18 mouse cellular contexts compared by ENCODE assay signal in genomic region chr5:127378521-127378920, GRCm38 (mm10).
DNase-seq lines count a peak whose midpoint lies in the region; ATAC-seq and TF ChIP-seq lines count a peak whose summit lies in the region.
"Had no signal": no experiment of that assay in that cellular context is flagged by ENCODE, and none has a peak within 500 bp of the region (broad histone marks: within the 10 kb centered on the region; RNA-seq: fewer than 3 reads in every experiment).

No protein-coding gene starts in this region.

- no peak for TF ChIP-seq CTCF in brain, embryonic 14.5 days (IDR thresholded peaks at IDR 0.05; ENCODE audit: borderline replicate concordance, extremely low read depth, insufficient read depth, insufficient read length)

- H3K4me3 ChIP-seq in forebrain, embryonic 13.5 days = no peak overlapping the region
- H3K4me3 ChIP-seq in forebrain, embryonic 16.5 days (replicated peaks; ENCODE audit: low read length) = no peak overlapping the region
- no peak overlapping the region for H3K4me3 ChIP-seq in lung, embryonic 16.5 days (ENCODE audit: low read length)
- H3K4me3 ChIP-seq in forebrain, embryonic 14.5 days (ENCODE audit: low read depth, low read length) = no peak overlapping the region
- H3K4me3 ChIP-seq: embryonic facial prominence, embryonic 13.5 days; heart, embryonic 13.5 days; hindbrain, embryonic 15.5 days had no signal

- no peaks in the 10 kb centered on the region for H3K36me3 ChIP-seq in forebrain, embryonic 13.5 days (ENCODE audit: poor library complexity, severe bottlenecking)
- no peaks in the 10 kb centered on the region for H3K36me3 ChIP-seq in forebrain, embryonic 16.5 days (ENCODE audit: control insufficient read depth, insufficient read depth)
- no peaks in the 10 kb centered on the region for H3K36me3 ChIP-seq in lung, embryonic 16.5 days (ENCODE audit: control insufficient read depth, insufficient read depth, low read length)
- H3K36me3 ChIP-seq in forebrain, embryonic 14.5 days (ENCODE audit: control insufficient read depth, insufficient read depth, low read length) = no peaks in the 10 kb centered on the region
- H3K36me3 ChIP-seq: embryonic facial prominence, embryonic 13.5 days; heart, embryonic 13.5 days; hindbrain, embryonic 15.5 days had no signal

- 35% methylated on average over 5 of the region's 5 CpGs for WGBS in forebrain, embryonic 13.5 days
- WGBS in forebrain, embryonic 16.5 days = 22% methylated on average over 5 of the region's 5 CpGs
- 12% methylated on average over 5 of the region's 5 CpGs for WGBS in lung, embryonic 16.5 days
- 22% methylated on average over 5 of the region's 5 CpGs for WGBS in forebrain, embryonic 14.5 days

- no peak for TF ChIP-seq POLR2A in brain, embryonic 14.5 days (IDR thresholded peaks at IDR 0.05; ENCODE audit: borderline replicate concordance, extremely low read depth, insufficient read depth, insufficient read length, poor library complexity, severe bottlenecking)

- no peak for DNase-seq in lung, postnatal 10 days
- peak; percentile 77 for DNase-seq in brain, embryonic 14.5 days (ENCODE audit: low read depth)
- DNase-seq in forebrain, embryonic 14.5 days (ENCODE audit: low spot score) = peak; percentile 79
- DNase-seq in layer of hippocampus, adult 9-10 months (ENCODE audit: low spot score) = no peak
- DNase-seq in adrenal gland, adult 18-20 months (ENCODE audit: low spot score in 2 of 2) = no peak
- DNase-seq: adrenal gland, adult 8-10 months; adrenal gland, postnatal 36 days; cerebellum, adult 11 months; cerebellum, adult 8-10 months; gastrocnemius, postnatal 25 days; heart, adult 11 months; heart, postnatal 36 days had no signal

- no peak overlapping the region for H3K9ac ChIP-seq in forebrain, embryonic 13.5 days
- no peak overlapping the region for H3K9ac ChIP-seq in forebrain, embryonic 16.5 days (replicated peaks; ENCODE audit: low read depth, low read length)
- no peak overlapping the region for H3K9ac ChIP-seq in lung, embryonic 16.5 days (ENCODE audit: low read length)
- no peak overlapping the region for H3K9ac ChIP-seq in forebrain, embryonic 14.5 days (ENCODE audit: low read length)
- H3K9ac ChIP-seq: embryonic facial prominence, embryonic 13.5 days; heart, embryonic 13.5 days; hindbrain, embryonic 15.5 days had no signal

- peak overlapping the region; percentile 45; the same call in 1 of the 2 replicates for H3K27ac ChIP-seq in forebrain, embryonic 13.5 days
- no peak overlapping the region for H3K27ac ChIP-seq in forebrain, embryonic 16.5 days (ENCODE audit: low read length)
- peak overlapping the region; percentile 47 for H3K27ac ChIP-seq in lung, embryonic 16.5 days (ENCODE audit: low read length)
- 0 out of 2 replicates have a peak overlapping the region, but pooled peaks have one; percentile 1 for H3K27ac ChIP-seq in forebrain, embryonic 14.5 days (ENCODE audit: low read depth, low read length)
- H3K27ac ChIP-seq: embryonic facial prominence, embryonic 13.5 days; heart, embryonic 13.5 days; hindbrain, embryonic 15.5 days had no signal

- H3K4me1 ChIP-seq in forebrain, embryonic 13.5 days = peaks cover 32% of the 10 kb centered on the region
- H3K4me1 ChIP-seq in forebrain, embryonic 16.5 days (replicated peaks; ENCODE audit: control insufficient read depth, insufficient read depth, low read length) = peaks cover 11% of the 10 kb centered on the region
- H3K4me1 ChIP-seq in lung, embryonic 16.5 days (replicated peaks; ENCODE audit: control insufficient read depth, insufficient read depth, low read length) = peaks cover 25% of the 10 kb centered on the region
- peaks cover 12% of the 10 kb centered on the region for H3K4me1 ChIP-seq in forebrain, embryonic 14.5 days (ENCODE audit: control insufficient read depth, insufficient read depth, low read length)
- H3K4me1 ChIP-seq: heart, embryonic 13.5 days had no signal

- no peaks in the 10 kb centered on the region for H3K27me3 ChIP-seq in forebrain, embryonic 13.5 days
- H3K27me3 ChIP-seq in forebrain, embryonic 16.5 days (replicated peaks; ENCODE audit: control insufficient read depth, insufficient read depth, low read length) = no peaks in the 10 kb centered on the region
- no peaks in the 10 kb centered on the region for H3K27me3 ChIP-seq in lung, embryonic 16.5 days (ENCODE audit: control insufficient read depth, insufficient read depth, low read depth, low read length)
- H3K27me3 ChIP-seq in forebrain, embryonic 14.5 days (replicated peaks; ENCODE audit: control insufficient read depth, insufficient read depth, low read length) = no peaks in the 10 kb centered on the region
- H3K27me3 ChIP-seq: embryonic facial prominence, embryonic 13.5 days; heart, embryonic 13.5 days; hindbrain, embryonic 15.5 days had no signal

- no peak for ATAC-seq in forebrain, embryonic 13.5 days
- ATAC-seq in forebrain, embryonic 16.5 days = no peak
- ATAC-seq in lung, embryonic 16.5 days (ENCODE audit: low read depth) = peak; percentile 35; the same call in 1 of the 2 replicates
- 0 out of 2 replicates have a peak, but pooled peaks have one; percentile 7 for ATAC-seq in forebrain, embryonic 14.5 days

- H3K4me2 ChIP-seq in forebrain, embryonic 13.5 days = no peak overlapping the region
- H3K4me2 ChIP-seq in forebrain, embryonic 16.5 days (ENCODE audit: low read length) = no peak overlapping the region
- no peak overlapping the region for H3K4me2 ChIP-seq in lung, embryonic 16.5 days (ENCODE audit: low read depth, low read length)
- H3K4me2 ChIP-seq in forebrain, embryonic 14.5 days (ENCODE audit: low read length) = no peak overlapping the region
- H3K4me2 ChIP-seq: embryonic facial prominence, embryonic 13.5 days; heart, embryonic 13.5 days; hindbrain, embryonic 15.5 days had no signal

- H3K9me3 ChIP-seq in forebrain, embryonic 13.5 days (replicated peaks) = no peaks in the 10 kb centered on the region
- H3K9me3 ChIP-seq in forebrain, embryonic 16.5 days (ENCODE audit: control insufficient read depth, low read length) = no peaks in the 10 kb centered on the region
- peaks cover 5% of the 10 kb centered on the region; the same call in 1 of the 2 replicates for H3K9me3 ChIP-seq in lung, embryonic 16.5 days (ENCODE audit: control insufficient read depth, low read length)
- no peaks in the 10 kb centered on the region for H3K9me3 ChIP-seq in forebrain, embryonic 14.5 days (replicated peaks; ENCODE audit: control insufficient read depth, low read length)
- H3K9me3 ChIP-seq: heart, embryonic 13.5 days had no signal

Comparison
In these comparisons a context has a peak if more than half of its experiments do, and no peak if none do; other contexts are left out.
1. ATAC-seq: peak in lung, embryonic 16.5 days (single experiment) and forebrain, embryonic 14.5 days (single experiment); none in forebrain, embryonic 13.5 days (single experiment) and forebrain, embryonic 16.5 days (single experiment).
2. DNase-seq: peak in brain, embryonic 14.5 days (single experiment) and forebrain, embryonic 14.5 days (single experiment); none in lung, postnatal 10 days (single experiment), layer of hippocampus, adult 9-10 months (single experiment) and adrenal gland, adult 18-20 months (0 of 2).